Mouse (Mus musculus) stomach, postnatal 0 days (tissue): Measurements from ENCODE around the gene Efcab9.

Experiments
- CTCF ChIP-seq: IDR thresholded peaks from 2 replicates; pipeline ENCODE4 v1.5.1; 2016; ENCODE audit warnings: antibody characterized with exemption, low read depth, mild to moderate bottlenecking, moderate library complexity
- EP300 ChIP-seq: optimal IDR thresholded peaks from 2 replicates; pipeline ENCODE3; 2016; ENCODE audit warnings: antibody characterized with exemption

DNA sequence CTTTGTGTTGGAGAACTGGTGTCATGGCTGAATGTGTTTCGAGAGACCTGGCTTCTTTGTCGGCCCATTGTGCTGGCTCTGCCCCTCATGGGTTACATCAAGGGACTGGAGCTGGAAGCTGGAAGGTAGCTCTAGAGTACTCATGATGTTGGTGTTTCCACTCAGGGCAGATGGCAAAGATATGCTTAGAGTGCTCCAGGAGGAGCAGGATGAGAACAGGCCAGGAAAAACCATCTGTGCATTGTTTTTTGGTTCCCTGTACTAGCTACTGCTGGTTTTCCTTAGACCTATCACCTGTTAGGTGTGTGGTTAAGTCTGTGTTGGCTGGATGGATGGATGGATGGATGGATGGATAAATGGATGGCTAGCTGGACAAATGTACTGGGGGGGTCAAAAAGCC lies 41.8 kb upstream of the Efcab9 start:
- TF ChIP-seq CTCF (no peak), EP300 (no peak)
